Mouse (Mus musculus): ENCODE measurements around the gene Cdkn2d.

Gene Cdkn2d

GRCm38 (mm10) chr9:21273520-21274228 lies 17.5 kb downstream of the Cdkn2d start:
- ChIA-PET CTCF (interaction anchor here (0.5 to 1.4 kb wide), 4 partner anchors 9 to 85 kb away, joined by 4 to 8 read pairs (median 4); partner anchors contain the start of gene Atg4d (in 1 of the 4)), POLR2A (interaction anchor here in 3 of 4 experiments (0.9 to 5.4 kb wide), 22 partner anchors 8 to 235 kb away, joined by 3 to 39 read pairs (median 4); partner anchors contain the start of genes Cdkn2d (in 3 of the 3), Atg4d (in 2 of the 3), Kri1 (in 2 of the 3) and S1pr5 (in 1 of the 3))

- POLR2A ChIA-PET: interaction anchor here in 3 of 4 experiments (0.7 to 5.4 kb wide), 23 partner anchors 8 to 236 kb away, joined by 3 to 39 read pairs (median 4); partner anchors contain the start of genes Cdkn2d (in 3 of the 3), Atg4d (in 2 of the 3), Kri1 (in 2 of the 3) and Gm38431 (in 1 of the 3)
- CTCF ChIA-PET: interaction anchor here (0.5 to 1.4 kb wide), 5 partner anchors 8 to 86 kb away, joined by 4 to 8 read pairs (median 4); partner anchors contain the start of gene Atg4d (in 1 of the 4)
Observed at GRCm38 (mm10) chr9:21273094-21273493, 18.1 kb downstream of the Cdkn2d start.

GRCm38 (mm10) chr9:21272391-21272790 lies 18.8 kb downstream of the Cdkn2d start:
- ChIA-PET POLR2A (interaction anchor here (0.5 to 4.0 kb wide), 23 partner anchors 8 to 239 kb away, joined by 3 to 39 read pairs (median 4); partner anchors contain the start of genes Cdkn2d (in 2 of the 4), Kri1 (in 2 of the 4), Atg4d (in 1 of the 4) and Gm38431 (in 1 of the 4)), CTCF (interaction anchor here (0.6 to 1.4 kb wide), 6 partner anchors 8 to 85 kb away, joined by 3 to 5 read pairs (median 4); partner anchors contain the start of gene Atg4d (in 1 of the 4))

- ChIA-PET CTCF (interaction anchor here in 2 of 4 experiments (0.6 to 1.0 kb wide), 3 partner anchors 22 to 160 kb away, joined by 3 read pairs; partner anchors contain the start of gene Cdkn2d (in 1 of the 2)), POLR2A (interaction anchor here in 3 of 4 experiments (0.6 to 1.6 kb wide), 11 partner anchors 9 to 500 kb away, joined by 3 to 7 read pairs (median 4); partner anchors contain the start of gene Kri1 (in 1 of the 3))
Observed at GRCm38 (mm10) chr9:21269590-21269989, 21.6 kb downstream of the Cdkn2d start.

GRCm38 (mm10) chr9:21268305-21268704 lies 22.9 kb downstream of the Cdkn2d start:
- POLR2A ChIA-PET: interaction anchor here in 3 of 4 experiments (0.6 to 1.6 kb wide), 9 partner anchors 10 to 135 kb away, joined by 3 to 6 read pairs (median 3); partner anchors contain the start of gene Cdkn2d (in 1 of the 3)
- CTCF ChIA-PET: interaction anchor here in 1 of 4 experiments (0.6 kb wide), 2 partner anchors 24 to 238 kb away, joined by 5 to 6 read pairs; no protein-coding TSS in a partner anchor

- ChIA-PET POLR2A (interaction anchor here in 3 of 4 experiments (0.6 to 3.5 kb wide), 10 partner anchors 9 to 389 kb away, joined by 3 to 42 read pairs (median 11); partner anchors contain the start of gene Cdkn2d (in 2 of the 3)), CTCF (interaction anchor here in 1 of 4 experiments (1.2 kb wide), 1 partner anchor 29 kb away, joined by 4 read pairs; no protein-coding TSS in a partner anchor)
Observed at GRCm38 (mm10) chr9:21266889-21267288, 24.3 kb downstream of the Cdkn2d start.

- CTCF ChIA-PET: interaction anchor here in 3 of 4 experiments (0.6 to 2.4 kb wide), 13 partner anchors 8 to 127 kb away, joined by 3 to 10 read pairs (median 4); partner anchors contain the start of genes Cdkn2d (in 1 of the 3) and Keap1 (in 1 of the 3)
Observed at GRCm38 (mm10) chr9:21265611-21266010, 25.6 kb downstream of the Cdkn2d start.

GRCm38 (mm10) chr9:21265000-21265561 lies 26.1 kb downstream of the Cdkn2d start, which contains the start of gene Atg4d:
TSS of gene Atg4d (plus strand) at chr9:21265293.
- CTCF ChIA-PET: interaction anchor here (0.6 to 2.4 kb wide), 23 partner anchors 8 to 753 kb away, joined by 3 to 10 read pairs (median 3); partner anchors contain the start of genes Cdkn2d (in 2 of the 4) and Keap1 (in 1 of the 4)
- POLR2A ChIA-PET: interaction anchor here (0.6 to 3.5 kb wide), 66 partner anchors 8 to 533 kb away, joined by 3 to 42 read pairs (median 4); partner anchors contain the start of genes Cdkn2d (in 3 of the 4), Kri1 (in 3 of the 4), Keap1 (in 2 of the 4) and Ap1m2 (in 1 of the 4)

More at GRCm38 (mm10) chr9:21265611-21266010, 25.6 kb downstream of the Cdkn2d start:
- POLR2A ChIA-PET: interaction anchor here (0.6 to 3.5 kb wide), 52 partner anchors 9 to 851 kb away, joined by 3 to 42 read pairs (median 4); partner anchors contain the start of genes Kri1 (in 3 of the 4), Cdkn2d (in 2 of the 4), Keap1 (in 2 of the 4) and Ap1m2 (in 1 of the 4)

- ChIA-PET CTCF (interaction anchor here (0.6 to 2.4 kb wide), 23 partner anchors 9 to 754 kb away, joined by 3 to 10 read pairs (median 4); partner anchors contain the start of gene Cdkn2d (in 2 of the 4)), POLR2A (interaction anchor here (0.5 to 3.5 kb wide), 53 partner anchors 8 to 534 kb away, joined by 3 to 42 read pairs (median 4); partner anchors contain the start of genes Cdkn2d (in 3 of the 4), Keap1 (in 2 of the 4), Kri1 (in 2 of the 4) and Ap1m2 (in 1 of the 4))
Observed at GRCm38 (mm10) chr9:21264272-21264999, 26.8 kb downstream of the Cdkn2d start.

- ChIA-PET CTCF (interaction anchor here in 3 of 4 experiments (0.6 to 1.1 kb wide), 3 partner anchors 58 to 233 kb away, joined by 3 to 6 read pairs (median 4); partner anchors contain the start of gene Icam4 (in 1 of the 3)), POLR2A (interaction anchor here in 2 of 4 experiments (0.6 to 1.7 kb wide), 5 partner anchors 20 to 113 kb away, joined by 3 to 5 read pairs (median 4); no protein-coding TSS in a partner anchor)
Observed at GRCm38 (mm10) chr9:21261831-21262230, 29.4 kb downstream of the Cdkn2d start.

GRCm38 (mm10) chr9:21260491-21261040 lies 30.6 kb downstream of the Cdkn2d start:
- ChIA-PET CTCF (interaction anchor here in 1 of 4 experiments (0.9 kb wide), 1 partner anchor 202 kb away, joined by 4 read pairs; no protein-coding TSS in a partner anchor), POLR2A (interaction anchor here in 2 of 4 experiments (0.6 to 0.7 kb wide), 3 partner anchors 9 to 715 kb away, joined by 3 to 4 read pairs (median 3); no protein-coding TSS in a partner anchor)

GRCm38 (mm10) chr9:21256349-21256748 lies 34.9 kb downstream of the Cdkn2d start:
- POLR2A ChIA-PET: interaction anchor here in 3 of 4 experiments (0.5 to 1.6 kb wide), 10 partner anchors 9 to 510 kb away, joined by 3 to 14 read pairs (median 4); partner anchors contain the start of gene Kri1 (in 1 of the 3)
- CTCF ChIA-PET: interaction anchor here in 3 of 4 experiments (0.6 to 1.3 kb wide), 4 partner anchors 11 to 159 kb away, joined by 3 to 7 read pairs (median 4); no protein-coding TSS in a partner anchor

- POLR2A ChIA-PET: no interaction called here
- CTCF ChIA-PET: interaction anchor here in 1 of 4 experiments (0.7 kb wide), 1 partner anchor 291 kb away, joined by 4 read pairs; no protein-coding TSS in a partner anchor
Observed at GRCm38 (mm10) chr9:21254690-21255089, 36.5 kb downstream of the Cdkn2d start.

- ChIA-PET CTCF (interaction anchor here (0.5 to 1.5 kb wide), 8 partner anchors 10 to 236 kb away, joined by 3 to 12 read pairs (median 3); no protein-coding TSS in a partner anchor), POLR2A (interaction anchor here in 3 of 4 experiments (0.6 to 2.7 kb wide), 13 partner anchors 10 to 353 kb away, joined by 3 to 6 read pairs (median 3); partner anchors contain the start of genes Atg4d (in 1 of the 3), Eif3g (in 1 of the 3), Gm38431 (in 1 of the 3) and Keap1 (in 1 of the 3))
Observed at GRCm38 (mm10) chr9:21251116-21251735, 40.0 kb downstream of the Cdkn2d start.

GRCm38 (mm10) chr9:21250509-21250908 lies 40.7 kb downstream of the Cdkn2d start:
- POLR2A ChIA-PET: interaction anchor here in 3 of 4 experiments (0.6 to 2.7 kb wide), 7 partner anchors 9 to 352 kb away, joined by 3 to 6 read pairs (median 4); partner anchors contain the start of genes Atg4d (in 1 of the 3), Eif3g (in 1 of the 3), Gm38431 (in 1 of the 3) and Raver1 (in 1 of the 3)

More at GRCm38 (mm10) chr9:21250509-21250908, 40.7 kb downstream of the Cdkn2d start:
- CTCF ChIA-PET: interaction anchor here (0.5 to 1.5 kb wide), 5 partner anchors 9 to 107 kb away, joined by 3 to 4 read pairs (median 4); no protein-coding TSS in a partner anchor
